Mouse (Mus musculus) heart, adult 2 months (tissue): ENCODE results near the gene Gm8050. TPM values are rescaled to one million over a fixed set of nuclear protein-coding genes. Genes with fewer than 3 reads are reported as not detected.
"Not testable (repeated sequence)": the region's sequence is repeated elsewhere in the genome, so short reads cannot be mapped to it uniquely, and the experiment has no call there.

Source experiments
- DNase-seq, 2 experiments: peaks; one replicate each; pipeline ENCODE4 v3.0.0; 2021
- H3K27ac ChIP-seq: fragments of 200-600 bp; 2 replicates; pipeline ENCODE4 v1.8.1; 2022
- H3K27me3 ChIP-seq: fragments of 200-500 bp; 2 replicates; pipeline ENCODE4 v1.6.1; 2012; ENCODE audit warnings: mild to moderate bottlenecking, low read length, inconsistent platforms, mixed read lengths; ENCODE audit not compliant: control insufficient read depth, insufficient read depth
- H3K36me3 ChIP-seq: fragments of 200-500 bp; 2 replicates; pipeline ENCODE4 v1.6.1; 2012; ENCODE audit warnings: low read length, inconsistent platforms; ENCODE audit not compliant: control insufficient read depth, insufficient read depth
- H3K4me1 ChIP-seq: fragments of 200-500 bp; 2 replicates; pipeline ENCODE4 v1.6.1; 2011; ENCODE audit warnings: low read length; ENCODE audit not compliant: control insufficient read depth, insufficient read depth
- H3K4me3 ChIP-seq: fragments of 200-600 bp; 2 replicates; pipeline ENCODE4 v1.8.1; 2022
- H3K79me2 ChIP-seq: fragments of 200-500 bp; replicated peaks from 2 replicates; pipeline ENCODE4 v1.6.1; 2012; ENCODE audit warnings: mild to moderate bottlenecking, inconsistent platforms, low read length, moderate library complexity, mixed read lengths; ENCODE audit not compliant: control insufficient read depth, insufficient read depth
- H3K9ac ChIP-seq: fragments of 200-500 bp; 2 replicates; pipeline ENCODE4 v1.6.1; 2012; ENCODE audit warnings: low read depth, mild to moderate bottlenecking, control low read depth, inconsistent platforms, low read length, mixed read lengths
- CTCF ChIP-seq: fragments of 200-600 bp; IDR thresholded peaks from 2 replicates; pipeline ENCODE4 v1.8.1; 2022; ENCODE audit warnings: antibody characterized with exemption, mild to moderate bottlenecking, moderate library complexity
- WGBS: fragments of 180-500 bp; shearing (Covaris S2); methylation state at CpG from one replicate; pipeline ENCODE4 v1.1.7; 2018; 5-methylcytosine and 5-hydroxymethylcytosine counted together
- intact Hi-C: fragments of 180-260 bp; cut with DNase I; formaldehyde crosslinking; loops from one replicate; pipeline ENCODE4 v1.15.1; 2025
- long read RNA-seq: library from polyadenylated mRNA; stranded (forward); transcript quantifications from one replicate; pipeline ENCODE4 v2.0.0, GENCODE M21; 2021
- polyA plus RNA-seq: library from polyadenylated mRNA; depleted of rRNA; stranded (reverse); fragments of >200 nt; gene quantifications from 2 replicates; pipeline ENCODE4 v1.2.3, GENCODE M21; 2012; rRNA removed
- total RNA-seq, 2 experiments: library from RNA; stranded (reverse); gene quantifications; 2 replicates each; pipeline ENCODE4 v1.2.3; 2021

Gm8050 gene
- total RNA-seq (not detected), polyA plus RNA-seq (not detected in 2 replicates)
- long read RNA-seq = 0 reads

GRCm38 (mm10) chr14:6720151-6720550, at the start of gene Gm8050:
Gene Gm8050 (minus strand): TSS chr14:6720251.
- WGBS = 60% methylated on average over 1 of the region's 2 CpGs
- H3K4me1 ChIP-seq, H3K27me3 ChIP-seq, H3K79me2 ChIP-seq, H3K27ac ChIP-seq, intact Hi-C loops, H3K36me3 ChIP-seq, H3K4me3 ChIP-seq, H3K9ac ChIP-seq, DNase-seq: not testable (repeated sequence)

GRCm38 (mm10) chr14:6757231-6757536, 37.1 kb upstream of the Gm8050 start:
- peak; percentile 2 to 14 for DNase-seq
- 2% methylated on average over 7 of the region's 13 CpGs for WGBS
- H3K4me3 ChIP-seq, H3K4me1 ChIP-seq, H3K27me3 ChIP-seq, H3K79me2 ChIP-seq, H3K36me3 ChIP-seq, intact Hi-C loops, H3K27ac ChIP-seq, H3K9ac ChIP-seq: not testable (repeated sequence)
- peak; percentile 11; the same call in 1 of the 2 replicates for TF ChIP-seq CTCF

- under 1% methylated on average over 25 of the region's 67 CpGs for WGBS
- H3K4me1 ChIP-seq, H3K36me3 ChIP-seq, intact Hi-C loops, H3K79me2 ChIP-seq, H3K27ac ChIP-seq, H3K27me3 ChIP-seq: not testable (repeated sequence)
- peak; percentile 28 to 34 for DNase-seq
- Histone ChIP-seq H3K9ac (peak overlapping the region; percentile 45; the same call in 1 of the 2 replicates), H3K4me3 (peak overlapping the region; percentile 16; the same call in 1 of the 2 replicates)
Measured at GRCm38 (mm10) chr14:6756384-6757230, 36.6 kb upstream of the Gm8050 start.

GRCm38 (mm10) chr14:6742232-6742631, 22.2 kb upstream of the Gm8050 start, which contains the start of gene Gm3636:
Gene Gm3636 (minus strand): TSS chr14:6742332.
- H3K36me3 ChIP-seq, H3K4me3 ChIP-seq, intact Hi-C loops, H3K27me3 ChIP-seq, H3K4me1 ChIP-seq, H3K9ac ChIP-seq, H3K27ac ChIP-seq, DNase-seq, H3K79me2 ChIP-seq: not testable (repeated sequence)
- WGBS = no CpG with 5 or more reads among the region's 2 CpGs

GRCm38 (mm10) chr14:6684070-6684469, 36.0 kb downstream of the Gm8050 start, which contains the start of gene Gm10251:
Gene Gm10251 (minus strand): TSS chr14:6684170.
- H3K27ac ChIP-seq, H3K36me3 ChIP-seq, H3K79me2 ChIP-seq, H3K4me3 ChIP-seq, H3K4me1 ChIP-seq, DNase-seq, intact Hi-C loops, H3K9ac ChIP-seq, H3K27me3 ChIP-seq: not testable (repeated sequence)
- WGBS = no CpG with 5 or more reads among the region's 1 CpGs

Other genes with a start within 250 kb of the Gm8050 start
- not detected for gene Gm8356, start 183.0 kb downstream of the Gm8050 start, total RNA-seq
- not detected in 2 replicates for gene Gm8356, start 183.0 kb downstream of the Gm8050 start, polyA plus RNA-seq
- gene Gm3629, start 129.6 kb downstream of the Gm8050 start, total RNA-seq = under 1 TPM in 1 of 2 experiments, not detected in 1; 0.25 TPM
- gene Gm3629, start 129.6 kb downstream of the Gm8050 start, polyA plus RNA-seq = not detected in 2 replicates
- not detected for gene Gm3460, start 97.8 kb downstream of the Gm8050 start, total RNA-seq
- not detected in 2 replicates for gene Gm3460, start 97.8 kb downstream of the Gm8050 start, polyA plus RNA-seq
- gene Gm10251, start 36.1 kb downstream of the Gm8050 start, total RNA-seq = not detected
- gene Gm10251, start 36.1 kb downstream of the Gm8050 start, polyA plus RNA-seq = not detected in 2 replicates
- gene Gm3636, start 22.1 kb upstream of the Gm8050 start, total RNA-seq = under 1 TPM in 1 of 2 experiments, not detected in 1; 0.32 TPM
- gene Gm3636, start 22.1 kb upstream of the Gm8050 start, polyA plus RNA-seq = 0.15 and 0.76 TPM in 2 replicates
- not detected for gene Gm8362, start 54.2 kb upstream of the Gm8050 start, total RNA-seq
- not detected in 2 replicates for gene Gm8362, start 54.2 kb upstream of the Gm8050 start, polyA plus RNA-seq
- gene Gm3642, start 120.1 kb upstream of the Gm8050 start, total RNA-seq = not detected
- not detected in 2 replicates for gene Gm3642, start 120.1 kb upstream of the Gm8050 start, polyA plus RNA-seq
- gene Gm3667, start 169.7 kb upstream of the Gm8050 start, total RNA-seq = not detected
- gene Gm3667, start 169.7 kb upstream of the Gm8050 start, polyA plus RNA-seq = 0.25 TPM in 1 of 2 replicates, not detected in the other